Mouse (Mus musculus): ENCODE results near the gene Zscan4d. TPM values are rescaled to one million over a fixed set of nuclear protein-coding genes. Genes with fewer than 3 reads are reported as not detected.

Zscan4d gene
- polyA plus RNA-seq (2015; fragmentation: Nextera tagmentation; extraction: Ambion mirVana) = not detected in 2 replicates

DNA sequence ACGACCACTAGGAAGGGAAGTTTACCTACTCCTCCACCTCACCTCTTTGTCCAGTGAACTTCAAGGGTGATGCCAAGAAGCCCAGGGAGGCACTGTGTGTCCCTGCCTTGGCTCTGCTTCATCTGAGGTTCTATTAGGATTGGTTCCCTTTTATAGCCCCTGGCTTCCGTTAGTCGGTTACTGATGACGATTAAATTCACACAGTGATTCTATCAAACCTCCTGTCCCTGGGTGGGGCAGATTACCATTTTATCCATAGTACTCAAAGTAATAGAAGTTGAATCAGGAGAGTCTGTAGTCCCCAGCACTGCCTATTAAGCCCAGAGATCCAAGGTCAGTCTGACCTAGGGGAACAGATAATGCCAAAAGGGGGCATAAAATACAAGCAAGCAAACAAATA lies at the start of gene Zscan4d:
TSS of gene Zscan4d (minus strand) at position 101 of the 400 bp plus-strand sequence.

Other genes starting within 250 kb of the Zscan4d start
- gene Zscan4c, start 160.4 kb downstream of the Zscan4d start, polyA plus RNA-seq (2015; fragmentation: Nextera tagmentation; extraction: Ambion mirVana) = not detected in 2 replicates
- gene Zscan4-ps1, start 96.5 kb downstream of the Zscan4d start, polyA plus RNA-seq (2015; fragmentation: Nextera tagmentation; extraction: Ambion mirVana) = not detected in 2 replicates
- gene Zscan4e, start 144.5 kb upstream of the Zscan4d start, polyA plus RNA-seq (2015; fragmentation: Nextera tagmentation; extraction: Ambion mirVana) = not detected in 2 replicates
- not detected in 2 replicates for gene Zscan4f, start 231.8 kb upstream of the Zscan4d start, polyA plus RNA-seq (2015; fragmentation: Nextera tagmentation; extraction: Ambion mirVana)